Mouse (Mus musculus) layer of hippocampus, adult 9-11 months (tissue): ENCODE measurements around the gene Fam209.
A peak's percentile ranks its signal among the peaks of the same experiment; 100 is the strongest.

Experiments used
- DNase-seq: peaks from one replicate; pipeline ENCODE4 v3.0.0; 2022

The Fam209 gene

GRCm38 (mm10) chr2:172472318-172472717 is at the start of gene Fam209:
Gene Fam209, plus strand, starts transcription at chr2:172472520.
- no peak for DNase-seq

- DNase-seq = no peak
Observed at GRCm38 (mm10) chr2:172430609-172431008, 41.7 kb upstream of the Fam209 start.

- DNase-seq = no peak
Observed at GRCm38 (mm10) chr2:172433746-172434145, 38.6 kb upstream of the Fam209 start.

GRCm38 (mm10) chr2:172437371-172437952 is 34.9 kb upstream of the Fam209 start:
- no peak for DNase-seq

DNA sequence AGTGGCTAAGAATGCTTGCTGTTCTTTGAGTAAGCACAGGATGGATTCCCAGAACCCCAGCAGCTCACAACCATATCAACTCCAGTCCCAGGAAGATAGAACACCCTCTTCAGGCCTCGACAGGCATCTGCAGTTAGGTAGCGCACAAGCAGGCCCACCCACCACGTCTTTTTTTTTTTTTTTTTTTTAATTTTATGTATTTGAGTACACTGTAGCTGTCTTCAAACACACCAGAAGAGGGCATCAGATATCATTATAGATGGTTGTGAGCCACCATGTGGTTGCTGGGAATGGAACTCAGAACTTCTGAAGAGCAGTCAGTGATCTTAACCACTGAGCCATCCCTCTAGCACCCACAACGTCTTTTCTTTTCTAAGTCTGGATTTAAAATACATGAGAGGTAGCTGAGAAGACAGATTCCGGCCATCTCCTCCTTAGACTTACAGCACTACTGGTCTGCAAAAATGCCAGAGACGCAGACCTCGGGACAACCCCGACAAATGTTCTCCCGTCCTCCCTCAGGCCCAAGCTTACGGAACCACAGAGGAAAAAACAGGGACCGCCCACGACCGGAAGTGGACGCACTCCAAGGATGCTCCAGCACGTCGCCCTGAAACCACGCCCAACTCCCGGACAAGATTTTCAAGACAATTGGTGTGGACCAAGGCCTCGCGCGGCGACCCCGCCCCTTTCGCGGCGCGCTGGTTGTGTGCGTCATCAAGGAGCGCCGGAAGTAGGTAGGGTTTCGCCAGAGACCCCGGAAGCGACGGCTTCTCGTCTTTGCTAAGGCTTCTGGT is 32.3 kb upstream of the Fam209 start, which contains the start of gene Rtf2:
Gene Rtf2, plus strand, starts transcription at position 714 of the 797 bp plus-strand sequence.
- DNase-seq = peak; percentile 99

GRCm38 (mm10) chr2:172440640-172441005 is 31.7 kb upstream of the Fam209 start:
- no peak for DNase-seq

DNA sequence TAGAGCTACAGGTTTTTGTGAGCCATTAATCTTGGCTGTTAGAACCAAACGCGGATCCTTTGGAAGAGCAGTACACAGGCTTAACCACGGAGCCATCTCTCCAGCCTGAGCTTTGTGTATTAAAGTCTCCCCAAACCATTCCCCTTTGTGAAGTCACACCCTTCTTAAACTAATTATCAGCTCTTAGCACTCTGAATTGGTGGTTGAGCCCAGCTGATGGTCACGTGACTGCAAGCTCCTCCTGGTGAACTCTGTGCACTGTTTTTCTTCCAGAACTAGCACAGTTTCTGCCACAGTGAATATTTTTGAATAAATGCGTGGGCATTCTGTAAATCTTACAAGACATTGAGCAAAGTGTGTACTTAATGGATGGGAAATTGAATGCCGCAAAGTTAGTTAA is 31.1 kb upstream of the Fam209 start:
- no peak for DNase-seq

DNA sequence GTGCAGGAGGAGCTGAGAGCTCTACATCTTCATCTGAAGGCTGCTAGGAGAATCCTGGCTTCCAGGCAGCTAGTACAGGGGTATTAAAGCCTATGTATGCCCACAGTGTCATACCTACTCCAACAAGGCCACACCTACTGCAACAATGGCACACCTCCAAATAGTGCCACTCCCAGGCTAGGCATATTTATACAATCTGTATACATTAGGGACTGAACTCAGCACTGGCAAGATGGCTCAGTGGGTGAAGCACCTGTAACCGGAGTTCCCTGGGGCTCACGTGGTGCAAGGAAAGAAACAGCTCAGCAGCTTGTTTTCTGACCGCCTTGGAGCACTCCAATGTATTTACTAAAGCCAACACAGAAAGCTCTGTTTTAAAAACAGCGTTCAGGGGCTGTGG is 26.7 kb upstream of the Fam209 start:
- no peak for DNase-seq

DNA sequence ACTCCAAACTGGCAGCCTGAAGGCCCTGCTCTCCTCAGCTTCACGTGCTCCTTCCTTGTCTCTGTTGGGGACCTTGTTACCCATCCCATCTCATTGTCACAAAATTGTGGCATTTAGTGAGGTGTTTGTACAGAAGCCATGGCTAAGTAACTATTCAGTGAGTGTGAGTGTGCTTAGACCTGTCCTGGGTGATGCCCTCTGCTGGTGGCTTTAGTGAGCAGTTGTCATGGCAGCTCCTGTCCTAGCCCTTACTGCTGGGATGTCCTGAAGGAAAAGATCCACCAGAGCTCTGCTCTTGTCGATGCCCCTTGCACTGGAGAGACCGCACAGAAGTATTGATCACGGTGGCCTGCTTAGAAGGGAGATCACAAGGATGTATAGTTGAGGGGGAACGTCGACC is 25.0 kb upstream of the Fam209 start:
- no peak for DNase-seq

DNA sequence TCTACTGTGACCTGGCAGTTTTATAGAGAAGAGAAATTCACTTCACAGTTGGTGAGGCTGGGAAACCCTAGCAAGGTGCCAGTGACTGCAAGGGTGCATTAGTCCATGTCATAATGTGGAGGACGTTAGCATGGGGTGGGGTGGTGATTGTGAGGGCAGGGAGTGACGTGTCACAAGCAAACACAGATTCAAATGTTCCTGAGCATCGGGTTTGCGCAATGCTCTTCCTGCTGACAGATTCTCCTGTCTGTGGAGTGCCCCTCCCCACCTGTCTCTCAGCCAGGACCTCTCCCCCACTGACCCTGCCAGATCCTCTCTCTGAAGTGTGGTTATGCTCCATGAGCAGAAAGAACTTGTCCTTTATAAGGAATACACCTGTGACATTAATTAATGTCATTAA is 24.0 kb upstream of the Fam209 start:
- DNase-seq = no peak

GRCm38 (mm10) chr2:172450640-172451039 is 21.7 kb upstream of the Fam209 start:
- DNase-seq = no peak

GRCm38 (mm10) chr2:172452031-172452430 is 20.3 kb upstream of the Fam209 start:
- no peak for DNase-seq

DNA sequence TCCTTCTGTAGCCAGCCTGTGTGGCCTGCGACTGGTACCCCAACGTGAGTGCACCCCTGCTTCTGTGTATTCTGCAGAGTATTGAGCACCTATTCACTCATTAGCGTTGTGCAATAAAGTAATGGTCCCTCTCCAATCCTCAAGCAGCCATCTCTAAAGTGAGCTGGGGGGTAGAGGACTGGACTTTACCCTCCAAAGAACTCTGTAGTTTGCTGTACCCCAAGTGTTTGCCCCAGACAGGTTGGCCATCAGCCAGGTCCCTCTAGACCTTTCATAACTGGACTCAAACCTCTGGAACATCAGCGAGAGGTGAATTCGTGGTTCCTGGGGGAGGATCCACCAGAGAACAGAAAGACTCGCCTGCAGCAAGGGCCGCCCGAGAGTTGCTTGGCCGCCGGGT is 19.9 kb upstream of the Fam209 start:
- no peak for DNase-seq

DNA sequence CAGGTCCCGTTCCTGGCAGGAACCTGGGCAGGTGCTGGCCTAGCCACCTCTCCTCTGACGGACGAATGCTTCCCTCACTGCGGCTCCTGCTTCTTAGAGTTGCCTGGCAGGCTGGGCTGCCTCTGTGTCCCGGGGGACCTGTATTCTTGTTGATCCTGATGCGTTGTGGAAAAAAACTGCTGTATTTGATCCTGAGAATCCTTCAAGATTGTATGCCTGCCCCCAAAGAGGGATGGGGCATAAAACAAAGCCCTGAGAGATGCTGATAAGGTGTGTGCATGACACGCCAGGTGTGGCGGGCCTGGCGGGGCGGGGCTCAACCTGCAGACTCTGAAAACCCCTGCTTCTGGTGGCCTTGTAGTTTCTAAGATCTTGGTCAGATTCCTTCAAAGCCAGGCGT is 13.8 kb upstream of the Fam209 start, which contains the start of gene Gcnt7:
Gene Gcnt7, minus strand, starts transcription at position 101 of the 400 bp plus-strand sequence.
- DNase-seq = no peak

DNA sequence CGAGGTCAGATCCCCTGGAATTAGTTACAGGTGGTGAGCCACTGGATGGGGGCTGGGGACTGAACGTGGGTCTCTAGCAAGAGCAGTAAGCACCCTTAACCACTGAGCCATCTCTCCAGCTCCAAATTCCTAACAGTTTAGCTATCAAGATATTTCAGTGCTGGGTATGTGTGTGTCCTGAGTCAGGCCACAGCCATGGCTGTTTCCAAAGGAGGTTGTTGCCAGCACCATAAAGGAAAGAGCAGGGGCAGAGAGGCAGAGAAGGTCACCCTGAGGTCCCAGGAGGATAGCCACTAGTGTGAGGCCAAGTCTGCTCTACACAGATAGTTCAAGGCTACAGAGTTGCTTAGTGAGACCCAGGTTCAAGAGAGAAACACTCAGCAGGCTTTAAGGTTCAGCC is 11.7 kb upstream of the Fam209 start:
- no peak for DNase-seq

- DNase-seq = no peak
Observed at GRCm38 (mm10) chr2:172462813-172463212, 9.5 kb upstream of the Fam209 start.

- DNase-seq = no peak
Observed at GRCm38 (mm10) chr2:172466427-172467132, 5.7 kb upstream of the Fam209 start.

DNA sequence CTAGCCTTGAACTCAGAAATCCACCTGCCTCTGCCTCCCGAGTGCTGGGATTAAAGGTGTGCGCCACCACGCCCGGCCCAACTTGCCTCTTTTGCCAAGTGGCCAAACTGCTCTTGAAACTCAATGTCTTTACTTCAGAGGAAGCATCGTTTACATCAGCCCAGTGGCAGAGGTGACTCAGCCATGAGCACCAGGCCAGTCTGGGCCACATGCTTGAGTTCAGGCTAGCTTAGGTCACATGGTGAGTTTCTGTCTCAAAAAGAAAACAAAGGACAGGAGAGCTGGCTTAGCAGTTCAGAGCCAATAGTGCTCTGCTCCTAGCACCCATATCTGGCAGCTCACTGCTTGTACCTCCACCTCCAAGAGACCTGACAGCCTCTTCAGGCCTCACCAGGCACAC is 5.1 kb upstream of the Fam209 start:
- no peak for DNase-seq

DNA sequence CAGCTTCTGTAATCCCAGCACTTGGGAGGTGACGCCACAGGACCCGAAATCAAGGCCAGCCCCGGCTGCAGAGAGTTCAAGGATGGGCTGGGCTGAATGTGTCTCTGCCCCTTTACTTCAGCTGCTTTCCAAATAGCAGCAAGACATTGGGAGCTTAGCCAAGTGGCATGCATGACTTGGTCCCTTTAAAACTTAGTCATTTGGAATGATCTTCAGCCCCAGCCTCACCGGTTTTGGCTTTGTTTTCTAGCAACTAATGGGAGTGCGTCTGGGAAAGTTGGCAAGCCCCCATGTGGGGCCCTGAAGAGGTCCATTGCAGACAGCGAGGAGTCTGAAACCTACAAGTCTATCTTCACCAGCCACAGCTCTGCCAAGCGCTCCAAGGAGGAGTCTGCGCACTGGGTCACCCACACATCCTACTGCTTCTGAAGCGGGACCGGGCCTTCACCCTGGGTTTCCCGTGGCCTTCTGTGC is 3.9 kb upstream of the Fam209 start:
- no peak for DNase-seq

GRCm38 (mm10) chr2:172473591-172473990 is 1.3 kb downstream of the Fam209 start:
- no peak for DNase-seq

DNA sequence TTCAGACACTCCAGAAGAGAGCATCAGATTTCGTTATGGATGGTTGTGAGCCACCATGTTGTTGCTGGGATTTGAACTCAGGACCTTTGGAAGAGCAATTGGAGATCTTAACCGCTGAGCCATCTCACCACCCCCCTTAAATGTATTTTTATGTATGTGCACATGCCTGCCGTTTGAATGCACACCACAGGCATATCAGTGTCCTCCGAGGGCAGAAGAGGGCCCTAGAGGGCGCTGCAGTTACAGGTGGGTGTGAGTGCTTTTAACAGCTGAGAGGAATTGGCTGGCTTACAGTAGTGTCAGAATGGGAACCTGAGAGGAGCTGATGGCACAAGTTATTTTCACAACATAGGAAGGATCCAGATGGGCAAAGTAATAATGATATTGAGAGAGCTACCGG is 2.6 kb downstream of the Fam209 start:
- DNase-seq = no peak

- DNase-seq = no peak
Observed at GRCm38 (mm10) chr2:172476707-172477260, 4.5 kb downstream of the Fam209 start.

- no peak for DNase-seq
Observed at GRCm38 (mm10) chr2:172477350-172477749, 5.0 kb downstream of the Fam209 start.
